ENCODE assay signal across 28 mouse cellular contexts in genomic region chr3:140054634-140055033, GRCm38 (mm10).
"Had no signal": no experiment of that assay in that cellular context is flagged by ENCODE, and none has a peak within 500 bp of the region (broad histone marks: within the 10 kb centered on the region; RNA-seq: fewer than 3 reads in every experiment).

No protein-coding gene starts in this region.

- H3K27ac ChIP-seq: embryonic facial prominence, embryonic 12.5 days; embryonic facial prominence, embryonic 13.5 days; embryonic facial prominence, embryonic 15.5 days; forebrain, embryonic 10.5 days; forebrain, embryonic 12.5 days; forebrain, embryonic 13.5 days; forebrain, embryonic 15.5 days; gastrocnemius, adult 2 months; heart, adult 2 months had no signal

- H3K4me2 ChIP-seq: embryonic facial prominence, embryonic 12.5 days; embryonic facial prominence, embryonic 13.5 days; embryonic facial prominence, embryonic 15.5 days; forebrain, embryonic 12.5 days; forebrain, embryonic 13.5 days; forebrain, embryonic 15.5 days had no signal

- DNase-seq: cerebellum, adult 2 months; cerebellum, adult 8-10 months; cerebellum, adult 9-10 months; cerebellum, adult 9-11 months; cerebellum, postnatal 10 days; cerebellum, postnatal 14 days; cerebellum, postnatal 25 days; cerebellum, postnatal 36 days; embryo, embryonic 11 days; forebrain, postnatal 0 days; gastrocnemius, adult 2 months; gastrocnemius, postnatal 10 days; gastrocnemius, postnatal 14 days; gastrocnemius, postnatal 25 days; gastrocnemius, postnatal 36 days; heart, adult 11 months; heart, adult 18-20 months; heart, adult 2 months had no signal

- H3K4me3 ChIP-seq: embryonic facial prominence, embryonic 12.5 days; embryonic facial prominence, embryonic 13.5 days; embryonic facial prominence, embryonic 15.5 days; erythroblast, embryonic 14.5 days; forebrain, embryonic 10.5 days; forebrain, embryonic 12.5 days; forebrain, embryonic 13.5 days; forebrain, embryonic 15.5 days; gastrocnemius, adult 2 months; heart, adult 2 months had no signal

- ATAC-seq: forebrain, embryonic 13.5 days; forebrain, embryonic 14.5 days; forebrain, embryonic 15.5 days; forebrain, embryonic 16.5 days; forebrain, postnatal 0 days had no signal

- H3K9ac ChIP-seq: embryonic facial prominence, embryonic 12.5 days; embryonic facial prominence, embryonic 13.5 days; embryonic facial prominence, embryonic 15.5 days; forebrain, embryonic 12.5 days; forebrain, embryonic 13.5 days; forebrain, embryonic 15.5 days; forebrain, postnatal 0 days had no signal

- H3K36me3 ChIP-seq: embryonic facial prominence, embryonic 12.5 days; embryonic facial prominence, embryonic 13.5 days; embryonic facial prominence, embryonic 15.5 days; forebrain, embryonic 10.5 days; forebrain, embryonic 12.5 days; forebrain, embryonic 15.5 days had no signal

- H3K27me3 ChIP-seq: embryonic facial prominence, embryonic 12.5 days; embryonic facial prominence, embryonic 13.5 days; embryonic facial prominence, embryonic 15.5 days; forebrain, embryonic 12.5 days; forebrain, embryonic 13.5 days; forebrain, embryonic 15.5 days had no signal

- H3K9me3 ChIP-seq: embryonic facial prominence, embryonic 12.5 days; embryonic facial prominence, embryonic 13.5 days; embryonic facial prominence, embryonic 15.5 days; forebrain, embryonic 10.5 days; forebrain, embryonic 12.5 days; forebrain, embryonic 13.5 days; forebrain, embryonic 15.5 days had no signal

- H3K4me1 ChIP-seq: embryonic facial prominence, embryonic 12.5 days; embryonic facial prominence, embryonic 13.5 days; embryonic facial prominence, embryonic 15.5 days; forebrain, embryonic 10.5 days; forebrain, embryonic 12.5 days; forebrain, embryonic 13.5 days had no signal
